In the genomic region with DNA sequence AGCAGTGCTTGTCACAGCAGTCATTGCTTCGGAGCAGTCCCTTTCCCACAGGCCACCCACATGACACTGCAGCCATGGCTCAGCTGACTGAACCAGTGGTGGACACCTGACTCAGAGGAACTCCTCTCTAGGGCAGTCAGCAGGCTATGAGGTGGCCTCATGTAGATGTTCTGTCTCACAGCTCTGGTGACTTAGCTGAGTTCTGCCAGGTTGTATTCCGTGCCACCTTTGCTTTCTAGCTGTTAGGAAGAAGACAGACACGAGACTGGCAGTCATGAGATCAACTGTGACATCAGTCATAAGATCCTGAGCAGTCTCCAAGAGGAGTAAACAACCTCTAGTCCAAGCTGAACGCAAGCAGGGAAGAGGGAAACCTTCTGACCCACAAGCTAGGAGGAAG, we compare ENCODE assay signal across 13 mouse cellular contexts.
"Had no signal": no experiment of that assay in that cellular context is flagged by ENCODE, and none has a peak within 500 bp of the region (broad histone marks: within the 10 kb centered on the region; RNA-seq: fewer than 3 reads in every experiment).

No protein-coding gene starts in this region.

- H3K4me1 ChIP-seq: midbrain, embryonic 13.5 days; midbrain, embryonic 15.5 days; neural tube, embryonic 12.5 days; stomach, embryonic 15.5 days had no signal

- H3K9me3 ChIP-seq: midbrain, embryonic 13.5 days; midbrain, embryonic 15.5 days; neural tube, embryonic 12.5 days; stomach, embryonic 15.5 days had no signal

- H3K4me3 ChIP-seq: megakaryocyte, embryonic 14.5 days; midbrain, embryonic 13.5 days; midbrain, embryonic 15.5 days; neural tube, embryonic 12.5 days; stomach, embryonic 15.5 days had no signal

- DNase-seq: lung, adult 18-20 months; lung, embryonic 14.5 days; lung, postnatal 10 days; right cerebral cortex, postnatal 14 days; thymus, adult 18-20 months; thymus, postnatal 14 days; thymus, postnatal 36 days had no signal

- H3K36me3 ChIP-seq: midbrain, embryonic 13.5 days; midbrain, embryonic 15.5 days; neural tube, embryonic 12.5 days; stomach, embryonic 15.5 days had no signal

- H3K27me3 ChIP-seq: midbrain, embryonic 13.5 days; midbrain, embryonic 15.5 days; neural tube, embryonic 12.5 days; stomach, embryonic 15.5 days had no signal

- H3K27ac ChIP-seq: midbrain, embryonic 13.5 days; midbrain, embryonic 15.5 days; neural tube, embryonic 12.5 days; stomach, embryonic 15.5 days; stomach, postnatal 0 days had no signal
